In genomic region chr4:140703636-140704035, GRCm38 (mm10) we compare ENCODE assay signal across 9 mouse cellular contexts. TPM values are rescaled to one million over a fixed set of nuclear protein-coding genes. Genes with fewer than 3 reads are reported as not detected.
DNase-seq lines count a peak whose midpoint lies in the region; ATAC-seq lines count a peak whose summit lies in the region.
"Had no signal": no experiment of that assay in that cellular context is flagged by ENCODE, and none has a peak within 500 bp of the region (broad histone marks: within the 10 kb centered on the region; RNA-seq: fewer than 3 reads in every experiment).

No protein-coding gene starts in this region.

- H3K4me3 ChIP-seq in heart, embryonic 15.5 days: peak overlapping the region; percentile 90
- peak overlapping the region; percentile 97 for H3K4me3 ChIP-seq in hindbrain, embryonic 11.5 days (ENCODE audit: low read depth, low read length)
- peak overlapping the region; percentile 97 for H3K4me3 ChIP-seq in midbrain, embryonic 12.5 days

- no peaks in the 10 kb centered on the region for H3K9me3 ChIP-seq in heart, embryonic 15.5 days (replicated peaks)
- no peaks in the 10 kb centered on the region for H3K9me3 ChIP-seq in hindbrain, embryonic 11.5 days (ENCODE audit: control insufficient read depth, low read length)
- no peaks in the 10 kb centered on the region for H3K9me3 ChIP-seq in midbrain, embryonic 12.5 days

- H3K27ac ChIP-seq in heart, embryonic 15.5 days: peak overlapping the region; percentile 88; the same call in 1 of the 2 replicates
- H3K27ac ChIP-seq in hindbrain, embryonic 11.5 days (ENCODE audit: low read depth, low read length): peak overlapping the region; percentile 99; the same call in 1 of the 2 replicates
- H3K27ac ChIP-seq in midbrain, embryonic 12.5 days (replicated peaks): peak overlapping the region; percentile 100

- peak overlapping the region; percentile 92 for H3K4me2 ChIP-seq in heart, embryonic 15.5 days
- peak overlapping the region; percentile 84 for H3K4me2 ChIP-seq in hindbrain, embryonic 11.5 days (replicated peaks; ENCODE audit: low read depth, low read length)
- peak overlapping the region; percentile 82 for H3K4me2 ChIP-seq in midbrain, embryonic 12.5 days (replicated peaks)

- ATAC-seq in heart, embryonic 15.5 days (replicated peaks; ENCODE audit: insufficient number of reproducible peaks, insufficient read depth, low FRiP score, low read depth): no peak
- ATAC-seq in hindbrain, embryonic 11.5 days (ENCODE audit: low FRiP score): no peak
- peak; percentile 5; the same call in 1 of the 2 replicates for ATAC-seq in midbrain, embryonic 12.5 days (ENCODE audit: low FRiP score, low read depth)

- H3K4me1 ChIP-seq in heart, embryonic 15.5 days (replicated peaks): peaks cover 64% of the 10 kb centered on the region
- peaks cover 9% of the 10 kb centered on the region for H3K4me1 ChIP-seq in hindbrain, embryonic 11.5 days (replicated peaks; ENCODE audit: control insufficient read depth, insufficient read depth, low read length)
- H3K4me1 ChIP-seq in midbrain, embryonic 12.5 days: peaks cover 54% of the 10 kb centered on the region

- no peak for DNase-seq in heart, postnatal 14 days
- DNase-seq in R1 (ENCODE audit: low read depth, low spot score): peak; percentile 96
- DNase-seq in hindbrain, embryonic 11.5 days (ENCODE audit: low spot score): peak; percentile 54
- no peak for DNase-seq in Muller cell, postnatal 12 days (ENCODE audit: inconsistent ontology term)
- no peak for DNase-seq in adrenal gland, adult 8-10 months
- no peak for DNase-seq in urinary bladder, adult 2 months (ENCODE audit: low spot score)

- H3K9ac ChIP-seq in heart, embryonic 15.5 days: peak overlapping the region; percentile 92
- H3K9ac ChIP-seq in hindbrain, embryonic 11.5 days (ENCODE audit: low read depth, low read length): peak overlapping the region; percentile 95
- peak overlapping the region; percentile 99 for H3K9ac ChIP-seq in midbrain, embryonic 12.5 days (replicated peaks)

- 26% methylated on average over 8 of the region's 8 CpGs for WGBS in heart, embryonic 15.5 days
- WGBS in hindbrain, embryonic 11.5 days: 9% methylated on average over 8 of the region's 8 CpGs
- 3% methylated on average over 8 of the region's 8 CpGs for WGBS in midbrain, embryonic 12.5 days

- intact Hi-C loops in heart, postnatal 14 days (cut with DNase I): no loop called here

- peaks cover 8% of the 10 kb centered on the region; the same call in 1 of the 2 replicates for H3K27me3 ChIP-seq in heart, embryonic 15.5 days
- peaks cover 20% of the 10 kb centered on the region for H3K27me3 ChIP-seq in hindbrain, embryonic 11.5 days (ENCODE audit: control insufficient read depth, insufficient read depth, low read length)
- peaks cover 25% of the 10 kb centered on the region for H3K27me3 ChIP-seq in midbrain, embryonic 12.5 days

- 0 out of 2 replicates have a peak, but pooled peaks cover 3% of the 10 kb centered on the region for H3K36me3 ChIP-seq in heart, embryonic 15.5 days
- H3K36me3 ChIP-seq in hindbrain, embryonic 11.5 days (ENCODE audit: control insufficient read depth, insufficient read depth, low read length): peaks cover 3% of the 10 kb centered on the region; the same call in 1 of the 2 replicates
- peaks cover 43% of the 10 kb centered on the region for H3K36me3 ChIP-seq in midbrain, embryonic 12.5 days

RNA-seq across cellular contexts. Expression of gene Rcc2, which starts 3.3 kb away (rescaled TPM):
- polyA plus RNA-seq in heart, embryonic 15.5 days (2015; fragmentation: Nextera tagmentation; extraction: Ambion mirVana): 13.9 and 24.6 TPM in 2 replicates
- 10 to 100 TPM; 19.6 to 27.0 TPM for total RNA-seq in heart, postnatal 14 days (2021)
- polyA plus RNA-seq in hindbrain, embryonic 11.5 days (2014; fragmentation: Nextera tagmentation; extraction: Ambion mirVana): 44.3 and 59.6 TPM in 2 replicates
- 72.2 and 75.5 TPM in 2 replicates for polyA plus RNA-seq in midbrain, embryonic 12.5 days (2016; fragmentation: Nextera tagmentation; extraction: Ambion mirVana)
- 10 to 100 TPM; 71.0 to 87.5 (median 77.3) TPM for total RNA-seq in adrenal gland, adult 8-10 months (2022)
- polyA plus RNA-seq in urinary bladder, adult 2 months (2012; rRNA removed): 21.6 and 31.5 TPM in 2 replicates

RNA-seq across cellular contexts. Expression of gene Arhgef10l, which starts 37.8 kb away (rescaled TPM):
- 15.3 and 21.8 TPM in 2 replicates for polyA plus RNA-seq in heart, embryonic 15.5 days (2015; fragmentation: Nextera tagmentation; extraction: Ambion mirVana)
- total RNA-seq in heart, postnatal 14 days (2021): 10 to 100 TPM; 62.5 TPM
- 13.8 and 14.5 TPM in 2 replicates for polyA plus RNA-seq in hindbrain, embryonic 11.5 days (2014; fragmentation: Nextera tagmentation; extraction: Ambion mirVana)
- polyA plus RNA-seq in midbrain, embryonic 12.5 days (2016; fragmentation: Nextera tagmentation; extraction: Ambion mirVana): 34.2 and 36.5 TPM in 2 replicates
- 10 to 100 TPM; 13.3 to 46.3 (median 28.5) TPM for total RNA-seq in adrenal gland, adult 8-10 months (2022)
- polyA plus RNA-seq in urinary bladder, adult 2 months (2012; rRNA removed): 30.0 and 30.8 TPM in 2 replicates

RNA-seq across cellular contexts. Expression of gene Padi6, which starts 38.8 kb away (rescaled TPM):
- polyA plus RNA-seq in heart, embryonic 15.5 days (2015; fragmentation: Nextera tagmentation; extraction: Ambion mirVana): 0.30 TPM in 1 of 2 replicates, not detected in the other
- not detected for total RNA-seq in heart, postnatal 14 days (2021)
- 0.13 TPM in 1 of 2 replicates, not detected in the other for polyA plus RNA-seq in hindbrain, embryonic 11.5 days (2014; fragmentation: Nextera tagmentation; extraction: Ambion mirVana)
- polyA plus RNA-seq in midbrain, embryonic 12.5 days (2016; fragmentation: Nextera tagmentation; extraction: Ambion mirVana): not detected in 2 replicates
- total RNA-seq in adrenal gland, adult 8-10 months (2022): not detected
- not detected in 2 replicates for polyA plus RNA-seq in urinary bladder, adult 2 months (2012; rRNA removed)
- total RNA-seq: megakaryocyte-erythroid progenitor cell, adult 5-6 weeks had no signal

Comparison
In these comparisons a context has a peak if more than half of its experiments do, and no peak if none do; other contexts are left out.
1. DNase-seq: peak in R1 (single experiment) and hindbrain, embryonic 11.5 days (single experiment); none in heart, postnatal 14 days (0 of 2), Muller cell, postnatal 12 days (single experiment), adrenal gland, adult 8-10 months (single experiment) and urinary bladder, adult 2 months (single experiment).
2. Peak in every context shown above with its lines, with median percentiles within 50 percentile points of each other: H3K27ac ChIP-seq, H3K4me2 ChIP-seq, H3K4me3 ChIP-seq and H3K9ac ChIP-seq.